Mouse (Mus musculus) C2C12 (cell line): ENCODE measurements around the gene 1700003F12Rik.

ENCODE experiments used
- CTCF ChIP-seq: IDR thresholded peaks from one replicate; pipeline ENCODE4 v1.5.1; 2011; ENCODE audit not compliant: control insufficient read depth, insufficient read depth, insufficient read length
- MAX ChIP-seq: IDR thresholded peaks from one replicate; pipeline ENCODE4 v1.6.1; 2011; ENCODE audit warnings: mild to moderate bottlenecking, control low read depth

DNA sequence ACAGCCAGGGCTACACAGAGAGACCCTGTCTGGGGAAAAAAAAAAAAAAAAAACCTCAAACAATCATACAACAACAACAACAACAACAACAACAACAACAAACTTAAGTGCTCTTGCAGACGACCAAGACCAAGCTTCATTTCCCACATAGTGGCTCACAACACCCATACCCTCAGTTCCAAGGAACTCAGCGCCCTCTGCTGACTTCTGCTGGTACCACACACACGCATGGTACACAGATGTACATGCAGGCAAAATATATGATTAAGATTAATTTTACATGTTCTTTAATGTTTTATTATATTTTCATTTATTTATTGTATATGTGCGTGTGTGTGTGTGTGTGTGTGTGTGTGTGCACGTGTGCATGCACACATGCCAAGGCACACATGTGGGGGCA, 39.5 kb downstream of the 1700003F12Rik start:
- TF ChIP-seq CTCF (peak; percentile 29), MAX (no peak)
